Comparison of ENCODE assay signal across 25 mouse cellular contexts in the genomic region with DNA sequence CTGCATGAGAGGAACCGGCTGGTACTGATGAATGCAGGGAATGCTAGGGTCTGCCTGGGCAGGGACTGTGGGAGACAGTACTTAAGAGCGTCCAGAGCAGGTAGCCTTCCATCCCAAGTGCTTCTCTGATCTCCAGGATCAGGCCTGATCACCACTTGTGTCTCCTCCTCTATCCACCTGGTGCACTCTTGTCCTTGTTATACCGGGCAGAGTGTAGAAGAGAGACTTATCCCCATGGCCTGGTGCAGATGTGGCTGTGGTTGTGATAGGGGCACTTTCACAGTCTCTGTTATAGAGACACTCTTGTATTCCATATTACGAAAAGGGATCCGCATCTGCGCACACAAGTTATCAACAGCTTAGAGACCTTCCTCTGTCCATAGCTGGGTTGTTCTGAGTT.
"Had no signal": no experiment of that assay in that cellular context is flagged by ENCODE, and none has a peak within 500 bp of the region (broad histone marks: within the 10 kb centered on the region; RNA-seq: fewer than 3 reads in every experiment).

No protein-coding gene starts in this region.

- H3K4me3 ChIP-seq: heart, embryonic 10.5 days; heart, embryonic 13.5 days; heart, embryonic 15.5 days; hindbrain, embryonic 13.5 days; hindbrain, embryonic 15.5 days; intestine, embryonic 15.5 days; kidney, embryonic 15.5 days; limb, embryonic 13.5 days; limb, embryonic 15.5 days; liver, embryonic 12.5 days had no signal

- H3K9me3 ChIP-seq: heart, embryonic 10.5 days; heart, embryonic 13.5 days; heart, embryonic 15.5 days; hindbrain, embryonic 13.5 days; hindbrain, embryonic 15.5 days; intestine, embryonic 15.5 days; kidney, embryonic 15.5 days; limb, embryonic 13.5 days; limb, embryonic 15.5 days; liver, embryonic 12.5 days had no signal

- DNase-seq: gastrocnemius, postnatal 14 days; gastrocnemius, postnatal 36 days; heart, adult 18-20 months; heart, postnatal 14 days; heart, postnatal 36 days; kidney, adult 11 months; kidney, adult 2 months; kidney, adult 9 months; kidney, postnatal 14 days; kidney, postnatal 36 days; layer of hippocampus, adult 9-11 months; layer of hippocampus, postnatal 36 days; left cerebral cortex, postnatal 4 days had no signal

- H3K27ac ChIP-seq: heart, embryonic 10.5 days; heart, embryonic 13.5 days; heart, embryonic 15.5 days; hindbrain, embryonic 13.5 days; hindbrain, embryonic 15.5 days; hindbrain, postnatal 0 days; intestine, embryonic 15.5 days; kidney, embryonic 15.5 days; kidney, postnatal 0 days; limb, embryonic 13.5 days; limb, embryonic 15.5 days; liver, embryonic 12.5 days had no signal

- H3K9ac ChIP-seq: heart, embryonic 13.5 days; heart, embryonic 15.5 days; hindbrain, embryonic 13.5 days; hindbrain, embryonic 15.5 days; intestine, embryonic 15.5 days; kidney, embryonic 15.5 days; limb, embryonic 13.5 days; limb, embryonic 15.5 days; liver, embryonic 12.5 days had no signal

- H3K4me2 ChIP-seq: heart, embryonic 13.5 days; heart, embryonic 15.5 days; hindbrain, embryonic 13.5 days; hindbrain, embryonic 15.5 days; intestine, embryonic 15.5 days; kidney, embryonic 15.5 days; limb, embryonic 13.5 days; limb, embryonic 15.5 days had no signal

- ATAC-seq: hindbrain, postnatal 0 days had no signal

- H3K36me3 ChIP-seq: heart, embryonic 10.5 days; heart, embryonic 13.5 days; heart, embryonic 15.5 days; hindbrain, embryonic 13.5 days; hindbrain, embryonic 15.5 days; intestine, embryonic 15.5 days; kidney, embryonic 15.5 days; limb, embryonic 13.5 days; limb, embryonic 15.5 days; liver, embryonic 12.5 days had no signal

- H3K27me3 ChIP-seq: heart, embryonic 13.5 days; heart, embryonic 15.5 days; hindbrain, embryonic 13.5 days; hindbrain, embryonic 15.5 days; intestine, embryonic 15.5 days; kidney, embryonic 15.5 days; limb, embryonic 13.5 days; limb, embryonic 15.5 days; liver, embryonic 12.5 days had no signal

- H3K4me1 ChIP-seq: heart, embryonic 13.5 days; heart, embryonic 15.5 days; hindbrain, embryonic 15.5 days; intestine, embryonic 15.5 days; kidney, embryonic 15.5 days; limb, embryonic 13.5 days; limb, embryonic 15.5 days had no signal
